Mouse (Mus musculus): ENCODE data around the gene Fgfr2. TPM values are rescaled to one million over a fixed set of nuclear protein-coding genes. Genes with fewer than 3 reads are reported as not detected.

The Fgfr2 gene
- polyA plus RNA-seq, 1 experiment from 2014 or later: 33.9 TPM

DNA sequence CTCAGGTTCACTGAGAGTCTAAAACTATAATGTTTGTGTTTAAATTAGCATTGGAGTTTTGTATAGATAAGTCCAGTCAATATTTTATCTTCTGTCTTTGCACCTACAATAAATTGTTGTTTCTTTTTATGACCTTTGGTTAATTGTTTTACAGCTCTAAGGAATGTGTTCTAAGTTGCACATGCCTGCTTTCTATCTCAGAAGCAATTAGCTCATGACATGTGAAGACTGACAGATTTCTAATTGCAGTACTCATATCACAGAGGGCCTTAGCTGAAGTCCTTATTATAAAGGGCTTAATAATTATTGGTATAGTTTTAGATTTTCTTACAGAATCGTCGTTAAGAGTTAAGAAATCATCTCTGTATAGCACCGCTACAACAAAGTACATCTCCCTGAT lies 1107.2 kb downstream of the Fgfr2 start:
- no peaks in the 10 kb centered on the region for H3K36me3 ChIP-seq
- 74% methylated on average over 3 of the region's 3 CpGs for WGBS
- no peak overlapping the region for H3K4me2 ChIP-seq
- no peaks in the 10 kb centered on the region for H3K9me3 ChIP-seq
- H3K4me3 ChIP-seq: no peak overlapping the region
- peaks cover 22% of the 10 kb centered on the region for H3K4me1 ChIP-seq (replicated peaks)
- H3K27ac ChIP-seq: no peak overlapping the region
- ATAC-seq (ENCODE audit: low FRiP score): no peak
- no peak overlapping the region for H3K9ac ChIP-seq
- H3K27me3 ChIP-seq: no peaks in the 10 kb centered on the region

DNA sequence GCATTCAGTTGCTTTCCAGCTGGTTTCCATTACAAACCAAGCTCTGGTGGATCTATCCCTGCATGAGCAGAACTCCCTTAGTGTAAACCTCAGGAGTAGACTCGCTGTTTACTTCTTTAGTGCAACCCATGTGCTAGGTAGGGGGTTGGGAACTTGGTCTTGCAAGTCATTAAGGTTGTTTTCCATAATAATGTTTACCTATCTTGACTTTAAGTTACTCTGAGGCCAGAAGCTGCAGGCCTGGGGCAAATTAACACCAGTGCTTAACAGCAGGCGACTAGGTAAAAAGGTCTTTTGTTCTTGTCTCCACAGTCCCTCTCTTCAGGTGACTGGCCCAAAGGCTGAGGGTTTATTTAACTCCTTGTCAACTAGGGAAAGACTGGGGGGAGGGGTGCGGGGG lies 1108.0 kb downstream of the Fgfr2 start:
- Histone ChIP-seq H3K27ac (no peak overlapping the region), H3K36me3 (no peaks in the 10 kb centered on the region), H3K27me3 (no peaks in the 10 kb centered on the region), H3K9ac (no peak overlapping the region), H3K9me3 (no peaks in the 10 kb centered on the region), H3K4me1 (replicated peaks) (peaks cover 22% of the 10 kb centered on the region), H3K4me3 (no peak overlapping the region), H3K4me2 (no peak overlapping the region)
- 15% methylated on average over 3 of the region's 3 CpGs for WGBS
- no peak for ATAC-seq (ENCODE audit: low FRiP score)

DNA sequence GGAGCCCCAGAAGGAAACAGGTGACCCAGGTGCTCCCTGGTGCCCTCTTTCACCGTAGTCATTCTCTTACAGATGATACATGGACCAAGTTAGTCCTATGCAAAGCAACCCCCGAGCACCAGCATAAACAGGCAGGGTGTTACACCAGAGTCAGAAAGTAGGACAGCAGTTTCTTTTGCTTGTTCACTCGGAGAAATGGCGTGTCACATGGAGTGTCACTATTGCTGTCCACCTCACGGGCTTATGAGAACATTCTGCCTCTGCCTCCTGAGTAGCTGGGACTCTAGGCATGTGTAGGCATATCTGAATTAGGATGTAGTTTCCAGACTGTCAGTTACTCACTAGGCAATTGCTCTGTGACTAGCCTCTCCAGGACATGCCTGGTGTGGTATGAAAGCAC lies 1109.2 kb downstream of the Fgfr2 start:
- 0 out of 2 replicates have a peak, but pooled peaks have one; percentile 32 for ATAC-seq (ENCODE audit: low FRiP score)
- Histone ChIP-seq H3K9ac (no peak overlapping the region), H3K4me1 (replicated peaks) (peaks cover 22% of the 10 kb centered on the region), H3K9me3 (no peaks in the 10 kb centered on the region), H3K36me3 (no peaks in the 10 kb centered on the region), H3K4me3 (no peak overlapping the region), H3K27ac (no peak overlapping the region), H3K4me2 (no peak overlapping the region), H3K27me3 (no peaks in the 10 kb centered on the region)
- WGBS: 76% methylated on average over 5 of the region's 5 CpGs

DNA sequence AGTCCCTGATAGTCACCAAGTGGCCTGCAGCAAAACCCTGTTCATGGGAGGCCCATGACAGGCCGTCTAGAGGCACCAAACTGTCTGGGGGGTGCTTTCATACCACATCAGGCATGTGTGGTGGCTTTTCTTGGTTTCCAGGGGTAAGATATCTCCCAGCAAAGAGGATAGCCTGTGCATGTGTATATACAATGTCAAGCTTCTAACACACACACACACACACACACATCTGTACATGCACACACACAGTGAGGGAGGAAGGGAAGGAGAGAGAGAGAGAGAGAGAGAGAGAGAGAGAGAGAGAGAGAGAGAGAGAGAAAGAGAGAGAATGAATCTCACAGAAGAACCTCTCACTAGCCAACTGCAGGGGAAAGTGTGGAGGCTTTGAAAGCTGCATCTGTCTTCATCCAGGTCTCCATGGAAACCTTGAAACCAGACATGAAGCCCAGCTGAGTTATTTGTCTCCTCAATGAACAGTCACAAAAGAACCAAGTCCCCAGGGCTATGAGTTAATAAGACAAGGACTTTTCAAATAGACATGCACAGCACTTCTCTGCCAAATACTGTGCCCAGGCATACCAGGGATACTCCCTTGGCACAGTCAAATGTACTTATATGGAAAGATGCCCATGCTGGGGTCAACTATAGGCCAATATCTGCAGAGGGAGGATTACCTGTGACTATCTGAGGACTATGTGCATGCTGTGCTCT lies 1110.0 kb downstream of the Fgfr2 start:
- H3K27me3 ChIP-seq: 0 out of 2 replicates have a peak, but pooled peaks cover 3% of the 10 kb centered on the region
- H3K4me2 ChIP-seq: no peak overlapping the region
- WGBS: 9% methylated on average over 1 of the region's 1 CpGs
- H3K27ac ChIP-seq: peak overlapping the region; percentile 73
- no peaks in the 10 kb centered on the region for H3K36me3 ChIP-seq
- H3K9ac ChIP-seq: no peak overlapping the region
- H3K4me1 ChIP-seq (replicated peaks): peaks cover 22% of the 10 kb centered on the region
- H3K4me3 ChIP-seq: no peak overlapping the region
- no peaks in the 10 kb centered on the region for H3K9me3 ChIP-seq
- peak; percentile 81 for ATAC-seq (ENCODE audit: low FRiP score)

DNA sequence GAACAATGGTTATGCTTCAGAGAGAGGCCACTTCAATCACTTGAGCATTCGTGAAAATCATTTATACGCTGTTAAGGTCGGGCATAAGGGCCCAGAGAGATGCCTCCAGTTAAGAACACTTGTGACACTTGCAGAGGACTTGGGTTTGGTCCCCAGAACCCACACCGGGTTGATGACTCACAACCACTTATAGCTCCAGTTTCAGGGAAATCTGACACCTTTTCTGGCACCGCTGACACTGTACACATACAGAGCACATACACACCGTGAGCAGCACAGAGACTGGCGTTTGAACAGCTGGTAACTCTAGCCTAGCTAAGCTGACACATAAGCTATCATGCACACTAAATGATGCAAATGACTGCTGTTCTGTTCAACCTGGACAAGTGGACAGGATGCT lies 1114.1 kb downstream of the Fgfr2 start:
- no peak overlapping the region for H3K4me3 ChIP-seq
- no peak overlapping the region for H3K4me2 ChIP-seq
- H3K9me3 ChIP-seq: no peaks in the 10 kb centered on the region
- H3K27ac ChIP-seq: no peak overlapping the region
- no peak overlapping the region for H3K9ac ChIP-seq
- H3K27me3 ChIP-seq: 0 out of 2 replicates have a peak, but pooled peaks cover 3% of the 10 kb centered on the region
- ATAC-seq (ENCODE audit: low FRiP score): no peak
- WGBS: 86% methylated on average over 7 of the region's 7 CpGs
- H3K36me3 ChIP-seq: no peaks in the 10 kb centered on the region
- H3K4me1 ChIP-seq (replicated peaks): peaks cover 17% of the 10 kb centered on the region

DNA sequence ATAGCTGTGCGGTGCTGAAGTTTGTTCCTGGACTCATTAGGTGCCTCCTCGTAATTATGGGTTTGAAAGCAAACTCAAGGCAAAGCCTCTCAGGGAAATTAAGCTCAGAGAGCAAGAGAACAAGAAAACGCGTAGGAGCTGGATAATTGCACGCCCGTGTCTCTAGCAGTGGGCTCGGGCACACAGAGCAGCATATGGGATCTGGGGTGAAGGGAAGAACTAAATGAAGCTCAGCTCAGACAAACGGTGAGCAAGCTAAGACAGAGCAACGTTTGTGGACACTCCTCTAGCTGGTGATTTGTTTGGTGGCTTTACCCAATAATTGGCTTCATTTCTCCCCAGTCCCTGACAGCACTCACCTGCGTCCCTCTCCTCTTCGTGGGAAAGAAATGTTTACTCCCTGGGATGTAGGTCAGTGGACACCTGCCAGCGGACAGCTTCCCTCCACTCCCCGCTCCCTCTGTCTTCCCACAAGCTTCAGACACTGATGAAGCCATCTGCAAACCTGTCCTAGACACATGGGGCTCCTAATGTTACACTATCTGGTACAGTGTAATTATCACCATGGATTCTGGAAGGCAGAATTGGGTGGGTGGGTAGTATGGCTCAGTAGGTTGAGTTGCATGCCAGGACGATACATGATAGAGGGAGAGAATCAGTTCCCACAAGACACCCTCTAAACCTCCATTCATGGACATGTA lies 1117.0 kb downstream of the Fgfr2 start:
- H3K4me3 ChIP-seq: no peak overlapping the region
- 81% methylated on average over 14 of the region's 14 CpGs for WGBS

DNA sequence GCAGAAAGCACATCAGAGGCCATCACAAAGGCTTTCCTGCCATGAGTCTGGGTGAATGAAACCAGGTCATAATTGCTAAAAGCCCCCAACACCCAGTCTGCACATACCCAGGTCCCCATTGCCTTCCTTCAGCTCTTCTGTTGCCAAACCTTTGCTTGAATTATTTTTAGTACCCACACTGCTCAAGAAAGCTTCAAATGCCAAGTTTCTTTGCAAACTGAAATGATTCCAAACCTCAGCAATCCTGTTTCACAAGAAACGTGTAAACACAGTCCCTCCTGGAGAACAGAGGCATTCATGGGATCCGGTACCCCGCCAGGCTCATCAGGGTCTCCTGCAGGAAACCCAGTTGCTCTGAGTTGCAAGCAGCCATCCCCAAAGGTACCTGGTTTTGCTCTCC lies 1130.3 kb downstream of the Fgfr2 start:
- 76% methylated on average over 3 of the region's 3 CpGs for WGBS
- Histone ChIP-seq H3K9ac (no peak overlapping the region), H3K36me3 (no peaks in the 10 kb centered on the region; the same call in 1 of the 2 replicates), H3K4me3 (no peak overlapping the region), H3K9me3 (no peaks in the 10 kb centered on the region), H3K27ac (no peak overlapping the region), H3K4me1 (replicated peaks) (no peaks in the 10 kb centered on the region), H3K4me2 (no peak overlapping the region), H3K27me3 (no peaks in the 10 kb centered on the region)
- no peak for ATAC-seq (ENCODE audit: low FRiP score)

More for the DNA sequence above, 1117.0 kb downstream of the Fgfr2 start:
- no peaks in the 10 kb centered on the region for H3K4me1 ChIP-seq (replicated peaks)
- ATAC-seq (ENCODE audit: low FRiP score): no peak
- 0 out of 2 replicates have a peak, but pooled peaks cover 3% of the 10 kb centered on the region for H3K27me3 ChIP-seq
- no peaks in the 10 kb centered on the region for H3K9me3 ChIP-seq
- H3K9ac ChIP-seq: no peak overlapping the region
- H3K27ac ChIP-seq: no peak overlapping the region
- H3K4me2 ChIP-seq: no peak overlapping the region
- no peaks in the 10 kb centered on the region for H3K36me3 ChIP-seq

DNA sequence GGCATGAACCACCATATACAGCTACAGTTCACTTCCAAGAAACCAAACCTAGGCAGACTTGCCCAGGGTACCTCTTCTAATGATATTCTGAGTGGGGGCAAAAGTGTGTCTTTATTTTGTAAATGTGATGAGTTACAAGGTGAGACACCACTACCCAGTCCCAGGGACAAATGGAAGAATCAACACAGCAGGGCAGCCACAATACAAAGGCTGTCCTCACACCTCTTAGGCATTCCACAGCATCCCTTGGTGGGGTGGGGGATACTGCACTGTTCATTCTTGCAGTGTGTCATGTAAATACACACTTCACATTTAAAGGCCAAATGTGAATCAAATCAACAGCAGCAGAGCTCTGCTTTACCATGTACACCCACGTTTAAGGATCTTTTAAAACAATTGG lies 1130.9 kb downstream of the Fgfr2 start:
- 59% methylated on average over 1 of the region's 1 CpGs for WGBS
- no peak overlapping the region for H3K4me3 ChIP-seq

DNA sequence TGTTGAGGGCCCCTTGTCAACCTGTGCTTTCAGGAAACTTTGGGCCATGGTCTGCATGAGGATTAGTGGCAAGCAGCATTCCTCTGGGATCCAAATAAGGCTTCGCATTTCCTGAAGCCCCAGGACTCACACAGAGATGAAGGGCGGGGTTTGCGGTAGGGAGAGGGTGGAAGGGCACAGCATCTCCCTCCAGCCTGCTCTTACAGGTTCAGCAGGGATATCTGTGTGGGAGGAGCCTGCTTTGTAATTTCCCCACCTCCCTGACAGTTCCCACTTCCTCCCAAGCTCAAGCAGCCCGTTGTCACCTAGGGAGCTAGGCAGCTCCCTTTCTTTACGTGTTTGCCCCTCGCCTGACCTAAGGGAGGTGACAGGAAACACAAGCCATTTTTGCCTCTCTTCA lies 1134.1 kb downstream of the Fgfr2 start:
- Histone ChIP-seq H3K36me3 (peaks cover 6% of the 10 kb centered on the region), H3K9me3 (no peaks in the 10 kb centered on the region), H3K4me1 (replicated peaks) (peaks cover 8% of the 10 kb centered on the region; the same call in 1 of the 2 replicates), H3K27ac (no peak overlapping the region), H3K4me2 (no peak overlapping the region), H3K27me3 (no peaks in the 10 kb centered on the region), H3K9ac (no peak overlapping the region), H3K4me3 (no peak overlapping the region)
- WGBS: 40% methylated on average over 6 of the region's 6 CpGs
- no peak for ATAC-seq (ENCODE audit: low FRiP score)

More for the DNA sequence above, 1130.9 kb downstream of the Fgfr2 start:
- no peaks in the 10 kb centered on the region; the same call in 1 of the 2 replicates for H3K36me3 ChIP-seq
- H3K4me2 ChIP-seq: no peak overlapping the region
- no peaks in the 10 kb centered on the region for H3K27me3 ChIP-seq
- no peaks in the 10 kb centered on the region for H3K4me1 ChIP-seq (replicated peaks)
- H3K27ac ChIP-seq: no peak overlapping the region
- H3K9ac ChIP-seq: no peak overlapping the region
- H3K9me3 ChIP-seq: no peaks in the 10 kb centered on the region
- ATAC-seq (ENCODE audit: low FRiP score): no peak

DNA sequence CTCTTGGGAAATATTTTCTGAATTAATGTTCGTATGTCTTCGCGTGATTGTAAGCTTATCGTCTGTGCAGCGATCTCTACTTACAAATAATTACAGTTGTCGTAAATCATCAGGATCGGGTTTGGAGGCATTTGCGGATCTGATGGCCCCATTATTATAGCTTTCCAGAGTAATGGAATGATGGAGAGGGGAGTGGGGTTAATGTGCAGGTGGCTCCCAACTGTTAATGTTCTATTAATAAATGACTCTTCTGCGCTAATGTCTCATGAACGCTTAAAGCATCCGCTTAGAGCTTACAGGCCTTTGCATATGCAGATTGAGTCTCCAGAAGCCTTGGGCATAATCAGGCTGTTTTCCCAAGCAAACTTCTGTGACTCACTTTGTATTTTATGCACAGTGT lies 1144.5 kb downstream of the Fgfr2 start:
- no peak for ATAC-seq (ENCODE audit: low FRiP score)
- H3K4me1 ChIP-seq (replicated peaks): peaks cover 26% of the 10 kb centered on the region
- WGBS: 54% methylated on average over 11 of the region's 11 CpGs
- H3K36me3 ChIP-seq: no peaks in the 10 kb centered on the region
- H3K27ac ChIP-seq: 0 out of 2 replicates have a peak overlapping the region, but pooled peaks have one; percentile 48
- no peak overlapping the region for H3K9ac ChIP-seq
- H3K27me3 ChIP-seq: 0 out of 2 replicates have a peak, but pooled peaks cover 3% of the 10 kb centered on the region
- H3K4me3 ChIP-seq: no peak overlapping the region
- H3K4me2 ChIP-seq: no peak overlapping the region
- H3K9me3 ChIP-seq: no peaks in the 10 kb centered on the region

DNA sequence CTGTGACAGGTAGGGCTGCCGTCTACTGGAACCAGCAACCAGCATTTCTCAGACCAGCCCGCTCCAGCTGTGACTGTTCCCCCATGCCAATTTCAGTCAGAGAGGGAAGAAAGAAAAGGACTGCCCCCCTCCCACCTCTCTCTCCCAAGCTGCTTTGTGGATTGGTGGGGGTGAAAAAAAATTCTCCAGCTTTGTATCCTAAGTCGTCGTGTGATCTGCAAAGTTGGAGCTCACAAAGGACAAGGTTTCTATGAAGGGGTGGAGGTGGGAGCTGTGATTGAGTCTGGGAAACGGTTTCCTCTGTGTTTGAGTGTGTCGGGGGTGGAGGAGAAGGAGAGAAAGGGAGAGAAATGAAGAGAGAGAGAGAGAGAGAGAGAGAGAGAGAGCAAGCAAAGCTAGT lies 1147.3 kb downstream of the Fgfr2 start:
- H3K27me3 ChIP-seq: 0 out of 2 replicates have a peak, but pooled peaks cover 3% of the 10 kb centered on the region
- no peaks in the 10 kb centered on the region for H3K36me3 ChIP-seq
- 61% methylated on average over 6 of the region's 6 CpGs for WGBS
- no peak overlapping the region for H3K4me2 ChIP-seq
- no peak for ATAC-seq (ENCODE audit: low FRiP score)
- H3K27ac ChIP-seq: no peak overlapping the region
- H3K4me3 ChIP-seq: no peak overlapping the region
- no peak overlapping the region for H3K9ac ChIP-seq
- H3K4me1 ChIP-seq (replicated peaks): peaks cover 27% of the 10 kb centered on the region
- H3K9me3 ChIP-seq: no peaks in the 10 kb centered on the region

DNA sequence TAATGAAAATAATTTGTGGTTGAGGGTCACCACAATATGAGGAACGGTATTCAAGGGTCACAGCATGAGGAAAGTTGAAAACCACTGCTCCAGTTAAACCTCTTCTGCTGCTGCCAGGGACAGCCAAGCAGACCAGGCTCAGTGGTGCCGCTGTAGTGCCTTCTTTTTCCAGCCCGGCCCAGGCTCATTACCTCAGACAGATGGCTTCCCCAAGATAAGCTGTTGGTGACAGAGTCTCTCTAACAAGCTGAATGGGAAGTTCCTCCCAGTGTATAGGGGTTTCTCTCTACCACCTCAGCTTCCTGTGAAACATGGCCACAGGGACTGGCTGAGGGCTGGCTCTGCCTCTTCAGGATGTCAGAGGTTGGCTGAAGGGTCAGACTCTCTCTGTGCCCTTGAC lies 1152.9 kb downstream of the Fgfr2 start:
- WGBS: 70% methylated on average over 3 of the region's 3 CpGs
- Histone ChIP-seq H3K4me3 (peak overlapping the region; percentile 7; the same call in 1 of the 2 replicates), H3K9me3 (no peaks in the 10 kb centered on the region), H3K27me3 (peaks cover 35% of the 10 kb centered on the region), H3K4me1 (replicated peaks) (peaks cover 50% of the 10 kb centered on the region), H3K9ac (no peak overlapping the region), H3K36me3 (no peaks in the 10 kb centered on the region), H3K27ac (no peak overlapping the region; the same call in 1 of the 2 replicates), H3K4me2 (peak overlapping the region; percentile 82)
- ATAC-seq (ENCODE audit: low FRiP score): no peak
